Mouse (Mus musculus): ENCODE data around the gene Sgca.

DNA sequence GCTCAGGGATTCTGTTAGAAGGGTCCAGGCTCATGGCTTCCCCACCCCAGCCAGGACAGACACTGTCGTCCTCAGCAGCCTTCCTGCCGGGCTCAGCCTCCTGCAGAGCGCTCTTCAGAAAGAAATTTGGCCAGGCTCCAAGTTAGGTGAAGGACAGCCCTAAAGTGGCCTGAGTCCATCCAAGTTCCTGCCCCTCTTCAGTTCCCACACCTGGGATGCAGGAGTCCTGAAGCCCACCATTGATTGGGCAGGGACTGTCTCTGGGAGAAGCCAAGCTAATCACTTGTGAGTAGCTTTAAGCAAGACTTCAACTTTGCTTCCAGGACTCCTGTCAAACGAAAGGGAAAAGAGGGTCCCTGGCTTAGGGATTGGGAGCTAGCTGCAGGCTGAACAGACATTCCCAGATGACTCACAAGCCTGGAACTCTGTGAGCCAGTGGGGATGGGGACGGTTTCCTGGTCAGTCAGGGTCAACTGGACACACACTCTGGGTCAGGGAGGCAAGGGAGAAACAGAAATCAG, 48.3 kb downstream of the Sgca start:
- TF ChIP-seq POLR2AphosphoS2 (IDR thresholded peaks at IDR 0.05; ENCODE audit: insufficient read length, low read depth) (peak; percentile 37), POLR2A (IDR thresholded peaks at IDR 0.05; ENCODE audit: insufficient read length, low read depth) (peak; percentile 20), CEBPB (IDR thresholded peaks at IDR 0.05; ENCODE audit: insufficient read depth, poor library complexity, severe bottlenecking) (no peak), E2F4 (IDR thresholded peaks at IDR 0.05; ENCODE audit: insufficient read depth) (no peak), USF1 (IDR thresholded peaks at IDR 0.05; ENCODE audit: low read depth) (no peak), MYOD1 (IDR thresholded peaks at IDR 0.05; ENCODE audit: control insufficient read depth in 1 of 3, insufficient read length in 2 of 3, low read depth in 2 of 3) (peak in 1 of 3 experiments; percentile 43), TCF12 (IDR thresholded peaks at IDR 0.05; ENCODE audit: insufficient read depth, poor library complexity, severe bottlenecking) (no peak), TCF3 (IDR thresholded peaks at IDR 0.05; ENCODE audit: insufficient read length, low read depth) (no peak), MAX (IDR thresholded peaks at IDR 0.05; ENCODE audit: low read depth) (no peak), MYOG (IDR thresholded peaks at IDR 0.05; ENCODE audit: control insufficient read depth in 1 of 3, insufficient read depth in 1 of 3, insufficient read length in 2 of 3, low read depth in 2 of 3) (peak in 1 of 3 experiments; percentile 4)

Measured in myocyte (in vitro differentiated cells).